Comparison of ENCODE assay signal across 21 mouse cellular contexts in the genomic region with DNA sequence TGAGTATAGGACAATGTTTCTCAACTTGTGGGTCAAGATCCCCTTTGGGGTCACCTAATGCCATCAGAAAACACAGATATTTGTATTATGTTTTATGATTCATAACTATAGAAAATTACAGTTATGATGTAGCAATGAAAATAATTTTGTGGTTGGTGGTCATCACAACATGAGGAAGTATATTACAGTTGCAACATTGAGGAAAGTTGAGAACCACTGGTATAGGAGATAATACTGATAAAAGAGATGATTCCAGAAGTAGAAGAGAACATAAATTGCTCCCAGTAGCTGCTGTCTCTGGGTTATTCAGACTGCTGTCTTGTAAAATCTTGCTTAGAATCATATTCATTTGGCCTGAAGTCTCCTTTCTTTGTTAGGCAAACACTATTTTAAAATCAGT. TPM values are rescaled to one million over a fixed set of nuclear protein-coding genes. Genes with fewer than 3 reads are reported as not detected.
DNase-seq lines count a peak whose midpoint lies in the region; ATAC-seq lines count a peak whose summit lies in the region.
"Had no signal": no experiment of that assay in that cellular context is flagged by ENCODE, and none has a peak within 500 bp of the region (broad histone marks: within the 10 kb centered on the region; RNA-seq: fewer than 3 reads in every experiment).

No protein-coding gene starts in this region.

- peak; percentile 69 for ATAC-seq in common myeloid progenitor, adult 5-6 weeks (replicated peaks; ENCODE audit: low read depth, poor library complexity, severe bottlenecking)
- ATAC-seq in megakaryocyte, adult 5-6 weeks (ENCODE audit: poor library complexity, severe bottlenecking) = 0 out of 2 replicates have a peak, but pooled peaks have one; percentile 27
- ATAC-seq: CD4-positive, CD25-positive, alpha-beta regulatory T cell, adult 4 months; forebrain, embryonic 13.5 days; forebrain, embryonic 15.5 days; forebrain, postnatal 0 days; Patski had no signal

- no peak for DNase-seq in gastrocnemius, postnatal 25 days
- DNase-seq in T-cell, adult 2 months (ENCODE audit: low spot score) = no peak
- no peak for DNase-seq in retina, postnatal 1 day
- DNase-seq: adrenal gland, adult 2 months; adrenal gland, postnatal 10 days; adrenal gland, postnatal 25 days; B cell, adult 2 months; cerebellum, adult 11 months; cerebellum, adult 18-20 months; cerebellum, adult 8-10 months; cerebellum, adult 9-11 months; cerebellum, postnatal 14 days; cerebellum, postnatal 36 days; forebrain, postnatal 0 days had no signal

RNA-seq across cellular contexts. Expression of gene Ptgfr, which starts 31.5 kb away (rescaled TPM):
- 0.14 TPM in 1 of 2 replicates, not detected in the other for total RNA-seq in common myeloid progenitor, adult 5-6 weeks (2017)
- total RNA-seq in megakaryocyte, adult 5-6 weeks (2015) = not detected in 2 replicates
- total RNA-seq in megakaryocyte, adult 5-6 weeks (2017) = 0.12 and 0.18 TPM in 2 replicates
- total RNA-seq in gastrocnemius, postnatal 25 days (2021) = 1 to 10 TPM in 1 of 2 experiments, under 1 TPM in 1; 0.92 to 2.3 TPM
- total RNA-seq: adrenal gland, postnatal 25 days; CH12.LX had no signal
